Mouse (Mus musculus): ENCODE data around the gene 2310050C09Rik. TPM values are rescaled to one million over a fixed set of nuclear protein-coding genes. Genes with fewer than 3 reads are reported as not detected.

Gene 2310050C09Rik
- not detected for polyA plus RNA-seq (2012; fragmentation: generic; extraction: Trizol)
- long read RNA-seq, experiment 1, result 0 reads
- long read RNA-seq, experiment 2, result 0 reads

- Histone ChIP-seq H3ac (ENCODE audit: control insufficient read depth, insufficient read length, low read depth) (no peak within 1 kb of the TSS), H3K36me3 (ENCODE audit: control insufficient read depth, insufficient read depth) (no peaks in the 10 kb centered on the region), H3K27me3 (ENCODE audit: control insufficient read depth, insufficient read depth, insufficient read length) (no peaks in the 10 kb centered on the region), H3K4me3 (ENCODE audit: insufficient read depth, poor library complexity, severe bottlenecking) (no peak within 1 kb of the TSS), H3K79me3 (ENCODE audit: low read depth) (no peaks in the 10 kb centered on the region), H3K79me2 (ENCODE audit: control insufficient read depth, insufficient read depth) (no peaks in the 10 kb centered on the region)
- TF ChIP-seq CEBPB (IDR thresholded peaks at IDR 0.05; ENCODE audit: low read depth) (no peak), MYOG (IDR thresholded peaks at IDR 0.05; ENCODE audit: control insufficient read depth, extremely low read depth, insufficient read length) (no peak), MYOD1 (IDR thresholded peaks at IDR 0.05; ENCODE audit: control insufficient read depth, insufficient read length, low read depth) (no peak), FOSL1 (IDR thresholded peaks at IDR 0.05; ENCODE audit: insufficient read depth, low read length, poor library complexity, severe bottlenecking) (no peak), USF1 (IDR thresholded peaks at IDR 0.05; ENCODE audit: low read depth) (no peak), CTCF (IDR thresholded peaks at IDR 0.05; ENCODE audit: control insufficient read depth, insufficient read depth, insufficient read length) (no peak), MAX (IDR thresholded peaks at IDR 0.05) (no peak)
Observed at GRCm38 (mm10) chr3:92870116-92870515, at the start of gene 2310050C09Rik. Gene 2310050C09Rik, minus strand, starts transcription at chr3:92870216.

DNA sequence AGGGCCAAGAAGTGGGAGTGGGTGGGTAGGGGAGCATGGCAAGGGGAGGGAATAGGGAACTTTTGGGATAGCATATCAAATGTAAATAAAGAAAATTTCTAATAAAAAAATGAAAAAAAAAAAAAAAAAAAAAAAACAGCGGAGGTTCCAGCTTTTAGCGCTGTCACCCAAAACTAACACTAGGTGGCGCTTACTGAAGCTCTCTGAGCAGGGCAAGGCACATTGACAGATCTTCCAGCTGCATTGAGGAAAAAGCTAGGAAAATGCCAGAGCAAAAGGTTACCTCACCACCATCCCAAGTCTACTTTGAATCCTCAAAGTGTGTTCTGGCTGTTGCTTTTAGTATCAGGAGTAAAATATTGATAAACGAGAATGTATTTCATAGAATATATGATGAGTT lies 37.6 kb upstream of the 2310050C09Rik start:
- H3K79me2 ChIP-seq (ENCODE audit: control insufficient read depth, insufficient read depth), result no peaks in the 10 kb centered on the region
- H3ac ChIP-seq (ENCODE audit: control insufficient read depth, insufficient read length, low read depth), result no peak overlapping the region
- H3K27me3 ChIP-seq (ENCODE audit: control insufficient read depth, insufficient read depth, insufficient read length), result no peaks in the 10 kb centered on the region
- H3K79me3 ChIP-seq (ENCODE audit: low read depth), result no peaks in the 10 kb centered on the region
- peak; percentile 29 for TF ChIP-seq CTCF (IDR thresholded peaks at IDR 0.05; ENCODE audit: control insufficient read depth, insufficient read depth, insufficient read length)
- no peak for TF ChIP-seq MAX (IDR thresholded peaks at IDR 0.05)
- H3K36me3 ChIP-seq (ENCODE audit: control insufficient read depth, insufficient read depth), result no peaks in the 10 kb centered on the region
- H3K4me3 ChIP-seq (ENCODE audit: insufficient read depth, poor library complexity, severe bottlenecking), result no peak overlapping the region

- TF ChIP-seq USF1 (IDR thresholded peaks at IDR 0.05; ENCODE audit: low read depth), result no peak
- TF ChIP-seq CTCF (IDR thresholded peaks at IDR 0.05; ENCODE audit: control insufficient read depth, insufficient read depth, insufficient read length), result no peak
- no peak for TF ChIP-seq FOSL1 (IDR thresholded peaks at IDR 0.05; ENCODE audit: insufficient read depth, low read length, poor library complexity, severe bottlenecking)
- no peaks in the 10 kb centered on the region for H3K36me3 ChIP-seq (ENCODE audit: control insufficient read depth, insufficient read depth)
Observed at GRCm38 (mm10) chr3:92905182-92905581, 35.2 kb upstream of the 2310050C09Rik start.

GRCm38 (mm10) chr3:92903640-92904039 lies 33.6 kb upstream of the 2310050C09Rik start:
- TF ChIP-seq USF1 (IDR thresholded peaks at IDR 0.05; ENCODE audit: low read depth) (no peak), MYOG (IDR thresholded peaks at IDR 0.05; ENCODE audit: control insufficient read depth, extremely low read depth, insufficient read length) (no peak), MYOD1 (IDR thresholded peaks at IDR 0.05; ENCODE audit: control insufficient read depth, insufficient read length, low read depth) (no peak), FOSL1 (IDR thresholded peaks at IDR 0.05; ENCODE audit: insufficient read depth, low read length, poor library complexity, severe bottlenecking) (no peak), CEBPB (IDR thresholded peaks at IDR 0.05; ENCODE audit: low read depth) (no peak), CTCF (IDR thresholded peaks at IDR 0.05; ENCODE audit: control insufficient read depth, insufficient read depth, insufficient read length) (no peak), MAX (IDR thresholded peaks at IDR 0.05) (no peak)
- Histone ChIP-seq H3K79me3 (ENCODE audit: low read depth) (no peaks in the 10 kb centered on the region), H3K4me3 (ENCODE audit: insufficient read depth, poor library complexity, severe bottlenecking) (no peak overlapping the region), H3K79me2 (ENCODE audit: control insufficient read depth, insufficient read depth) (no peaks in the 10 kb centered on the region), H3ac (ENCODE audit: control insufficient read depth, insufficient read length, low read depth) (no peak overlapping the region), H3K36me3 (ENCODE audit: control insufficient read depth, insufficient read depth) (no peaks in the 10 kb centered on the region), H3K27me3 (ENCODE audit: control insufficient read depth, insufficient read depth, insufficient read length) (no peaks in the 10 kb centered on the region)

More at GRCm38 (mm10) chr3:92905182-92905581, 35.2 kb upstream of the 2310050C09Rik start:
- no peak overlapping the region for H3K4me3 ChIP-seq (ENCODE audit: insufficient read depth, poor library complexity, severe bottlenecking)
- no peaks in the 10 kb centered on the region for H3K79me3 ChIP-seq (ENCODE audit: low read depth)
- no peak overlapping the region for H3ac ChIP-seq (ENCODE audit: control insufficient read depth, insufficient read length, low read depth)
- no peaks in the 10 kb centered on the region for H3K27me3 ChIP-seq (ENCODE audit: control insufficient read depth, insufficient read depth, insufficient read length)
- H3K79me2 ChIP-seq (ENCODE audit: control insufficient read depth, insufficient read depth), result no peaks in the 10 kb centered on the region

DNA sequence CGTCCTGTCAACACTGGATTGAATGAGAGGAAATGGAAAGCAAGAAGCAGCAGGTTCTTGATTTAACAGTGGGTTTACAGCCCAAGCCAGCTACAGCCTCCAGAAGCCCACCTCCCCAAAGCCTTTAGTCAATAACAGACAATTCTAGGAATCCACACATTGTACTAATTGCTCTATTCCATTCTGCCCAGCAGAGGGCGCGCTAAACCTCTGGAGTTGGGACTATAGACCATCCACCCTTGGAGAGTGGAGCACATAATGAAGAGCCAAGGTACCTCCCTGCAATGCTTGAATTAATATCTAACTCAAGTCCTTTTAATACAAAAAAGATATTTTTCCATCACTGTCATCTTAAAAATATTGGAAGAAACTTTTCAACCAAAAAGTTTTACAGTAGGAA lies 33.0 kb upstream of the 2310050C09Rik start:
- Histone ChIP-seq H3K79me2 (ENCODE audit: control insufficient read depth, insufficient read depth) (no peaks in the 10 kb centered on the region), H3K27me3 (ENCODE audit: control insufficient read depth, insufficient read depth, insufficient read length) (no peaks in the 10 kb centered on the region), H3ac (ENCODE audit: control insufficient read depth, insufficient read length, low read depth) (no peak overlapping the region), H3K79me3 (ENCODE audit: low read depth) (no peaks in the 10 kb centered on the region), H3K36me3 (ENCODE audit: control insufficient read depth, insufficient read depth) (no peaks in the 10 kb centered on the region), H3K4me3 (ENCODE audit: insufficient read depth, poor library complexity, severe bottlenecking) (no peak overlapping the region)
- TF ChIP-seq USF1 (IDR thresholded peaks at IDR 0.05; ENCODE audit: low read depth) (no peak), CTCF (IDR thresholded peaks at IDR 0.05; ENCODE audit: control insufficient read depth, insufficient read depth, insufficient read length) (peak; percentile 19)

DNA sequence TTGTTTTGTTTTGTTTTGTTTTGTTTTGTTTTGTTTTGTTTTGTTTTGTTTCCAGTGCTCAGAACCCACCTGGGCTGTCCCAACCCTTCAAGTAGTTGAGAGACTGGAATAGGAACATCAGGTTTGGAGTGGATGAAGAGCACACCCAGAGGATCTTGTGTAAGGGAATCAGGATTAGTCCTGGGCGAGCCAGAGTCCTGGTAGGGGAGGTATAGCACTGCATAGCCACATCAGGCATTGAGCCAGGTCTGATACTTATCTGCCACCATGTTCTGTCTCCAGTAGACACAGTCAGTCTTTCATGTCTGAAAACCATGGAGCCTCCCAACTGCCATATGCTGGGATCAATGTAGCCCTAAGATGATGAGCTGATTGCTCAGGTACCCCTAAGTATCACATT lies 24.5 kb upstream of the 2310050C09Rik start:
- TF ChIP-seq FOSL1 (IDR thresholded peaks at IDR 0.05; ENCODE audit: insufficient read depth, low read length, poor library complexity, severe bottlenecking) (no peak), CEBPB (IDR thresholded peaks at IDR 0.05; ENCODE audit: low read depth) (no peak), MYOD1 (IDR thresholded peaks at IDR 0.05; ENCODE audit: control insufficient read depth, insufficient read length, low read depth) (no peak), USF1 (IDR thresholded peaks at IDR 0.05; ENCODE audit: low read depth) (no peak), CTCF (IDR thresholded peaks at IDR 0.05; ENCODE audit: control insufficient read depth, insufficient read depth, insufficient read length) (no peak), MYOG (IDR thresholded peaks at IDR 0.05; ENCODE audit: control insufficient read depth, extremely low read depth, insufficient read length) (no peak), MAX (IDR thresholded peaks at IDR 0.05) (no peak)
- Histone ChIP-seq H3K36me3 (ENCODE audit: control insufficient read depth, insufficient read depth) (no peaks in the 10 kb centered on the region), H3ac (ENCODE audit: control insufficient read depth, insufficient read length, low read depth) (no peak overlapping the region), H3K79me2 (ENCODE audit: control insufficient read depth, insufficient read depth) (no peaks in the 10 kb centered on the region), H3K27me3 (ENCODE audit: control insufficient read depth, insufficient read depth, insufficient read length) (no peaks in the 10 kb centered on the region), H3K79me3 (ENCODE audit: low read depth) (no peaks in the 10 kb centered on the region), H3K4me3 (ENCODE audit: insufficient read depth, poor library complexity, severe bottlenecking) (no peak overlapping the region)

Data from C2C12 (cell line).